Mouse (Mus musculus): ENCODE results near the gene Suv39h1. TPM values are rescaled to one million over a fixed set of nuclear protein-coding genes. Genes with fewer than 3 reads are reported as not detected.
A peak's percentile ranks its signal among the peaks of the same experiment; 100 is the strongest.

Suv39h1 gene
- total and polyA plus RNA-seq, 3 experiments = 104 to 129 (median 122) TPM

GRCm38 (mm10) chrX:8084771-8085259, 10.3 kb upstream of the Suv39h1 start:
- no peak overlapping the region for H3K4me3 ChIP-seq (ENCODE audit: control insufficient read depth in 1 of 2, insufficient read depth in 1 of 2, low read depth in 2 of 2, low read length in 2 of 2)
- peaks cover 0 to 21% of the 10 kb centered on the region in 2 experiments; a peak in 3 of 4 replicates for H3K4me1 ChIP-seq (ENCODE audit: control insufficient read depth in 1 of 2, insufficient read depth in 2 of 2, low read length in 2 of 2)
- peaks cover 15% of the 10 kb centered on the region for H3K79me2 ChIP-seq (ENCODE audit: control insufficient read depth, insufficient read depth, low read length, poor library complexity)
- no peak overlapping the region for H3K9ac ChIP-seq (ENCODE audit: control insufficient read depth, low read depth, low read length, poor library complexity, severe bottlenecking)
- DNase-seq (ENCODE audit: low read depth, low spot score) = no peak
- peaks cover 12 to 21% of the 10 kb centered on the region in 2 experiments for H3K36me3 ChIP-seq (ENCODE audit: control insufficient read depth in 1 of 2, insufficient read depth in 2 of 2, low read length in 2 of 2)
- no peaks in the 10 kb centered on the region for H3K27me3 ChIP-seq (ENCODE audit: control insufficient read depth in 1 of 2, insufficient read depth in 2 of 2, low read length in 2 of 2)
- no peak for TF ChIP-seq GATA1 (IDR thresholded peaks at IDR 0.05; ENCODE audit: low read depth, low read length)
- TF ChIP-seq E2F4 (IDR thresholded peaks at IDR 0.05; ENCODE audit: borderline replicate concordance, low read depth, low read length) = no peak
- no peak for TF ChIP-seq NRF1 (IDR thresholded peaks at IDR 0.05; ENCODE audit: insufficient read depth, low read depth, low read length, poor library complexity, severe bottlenecking)
- no peak for TF ChIP-seq POLR2A (IDR thresholded peaks at IDR 0.05; ENCODE audit: control insufficient read depth in 1 of 2, insufficient read depth in 1 of 2, low read depth in 1 of 2, low read length in 2 of 2, poor library complexity in 1 of 2)
- no peak for TF ChIP-seq CHD1 (IDR thresholded peaks at IDR 0.05; ENCODE audit: low read depth, low read length)
- TF ChIP-seq POLR2AphosphoS2 (IDR thresholded peaks at IDR 0.05; ENCODE audit: low read length) = no peak
- TF ChIP-seq ETS1 (IDR thresholded peaks at IDR 0.05; ENCODE audit: low read depth, low read length) = no peak
- TF ChIP-seq USF2 (IDR thresholded peaks at IDR 0.05; ENCODE audit: borderline replicate concordance in 1 of 2, insufficient read depth in 1 of 2, low read depth in 1 of 2, low read length in 2 of 2) = no peak
- H3K9me3 ChIP-seq (replicated peaks; ENCODE audit: insufficient read depth, low read length) = no peaks in the 10 kb centered on the region
- no peak overlapping the region for H3K27ac ChIP-seq (ENCODE audit: control insufficient read depth, low read depth, low read length)

- Histone ChIP-seq H3K4me3 (ENCODE audit: control insufficient read depth in 1 of 2, insufficient read depth in 1 of 2, low read depth in 2 of 2, low read length in 2 of 2) (peak overlapping the region; percentile 62 to 65), H3K36me3 (ENCODE audit: control insufficient read depth in 1 of 2, insufficient read depth in 2 of 2, low read length in 2 of 2) (peaks cover 9 to 35% of the 10 kb centered on the region in 2 experiments), H3K4me1 (ENCODE audit: control insufficient read depth in 1 of 2, insufficient read depth in 2 of 2, low read length in 2 of 2) (peaks cover 9 to 22% of the 10 kb centered on the region in 2 experiments), H3K79me2 (ENCODE audit: control insufficient read depth, insufficient read depth, low read length, poor library complexity) (peaks cover 38% of the 10 kb centered on the region), H3K27me3 (ENCODE audit: control insufficient read depth in 1 of 2, insufficient read depth in 2 of 2, low read length in 2 of 2) (no peaks in the 10 kb centered on the region), H3K9ac (ENCODE audit: control insufficient read depth, low read depth, low read length, poor library complexity, severe bottlenecking) (peak overlapping the region; percentile 73), H3K9me3 (replicated peaks; ENCODE audit: insufficient read depth, low read length) (no peaks in the 10 kb centered on the region), H3K27ac (ENCODE audit: control insufficient read depth, low read depth, low read length) (peak overlapping the region; percentile 67)
- no peak for DNase-seq (ENCODE audit: low read depth, low spot score)
- 0 out of 2 replicates have a peak, but pooled peaks have one; percentile 4 for TF ChIP-seq MAX (IDR thresholded peaks at IDR 0.05; ENCODE audit: low read length)
- no peak for TF ChIP-seq CHD2 (IDR thresholded peaks at IDR 0.05; ENCODE audit: low read length)
Measured at GRCm38 (mm10) chrX:8075104-8075503, 544 bp upstream of the Suv39h1 start.

DNA sequence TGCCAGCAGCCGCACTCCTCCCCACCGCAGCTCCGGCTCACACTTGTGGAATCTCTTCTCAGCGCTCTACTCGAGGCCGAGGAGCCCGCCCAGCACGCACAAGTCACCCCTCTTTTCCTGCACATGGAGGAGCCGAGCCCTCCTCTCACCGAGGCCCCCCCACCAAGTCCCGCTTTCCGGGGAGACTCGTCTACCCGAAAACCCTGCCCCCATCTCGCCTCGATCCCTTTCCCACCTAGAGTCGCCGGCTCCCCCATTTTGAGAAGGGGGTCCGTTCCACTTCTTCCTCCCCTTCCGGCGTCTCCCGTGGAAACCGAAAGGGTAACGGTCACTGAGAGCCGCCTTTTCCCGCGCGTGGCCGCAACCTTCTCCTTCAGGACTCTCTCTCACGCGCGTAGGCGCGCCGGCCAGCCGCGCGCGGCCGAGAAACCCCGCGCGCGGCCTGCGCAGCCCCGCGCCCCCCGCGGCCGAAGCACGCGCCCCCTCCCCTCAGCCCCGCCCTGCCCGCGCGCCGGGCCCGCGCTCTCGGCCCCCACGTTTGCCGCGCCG, 605 bp downstream of the Suv39h1 start:
- DNase-seq (ENCODE audit: low read depth, low spot score) = peak; percentile 74
- no peaks in the 10 kb centered on the region for H3K9me3 ChIP-seq (replicated peaks; ENCODE audit: insufficient read depth, low read length)
- peak overlapping the region; percentile 88 for H3K27ac ChIP-seq (ENCODE audit: control insufficient read depth, low read depth, low read length)
- H3K79me2 ChIP-seq (ENCODE audit: control insufficient read depth, insufficient read depth, low read length, poor library complexity) = peaks cover 40% of the 10 kb centered on the region
- H3K9ac ChIP-seq (ENCODE audit: control insufficient read depth, low read depth, low read length, poor library complexity, severe bottlenecking) = peak overlapping the region; percentile 98
- H3K4me1 ChIP-seq (ENCODE audit: control insufficient read depth in 1 of 2, insufficient read depth in 2 of 2, low read length in 2 of 2) = peaks cover 14 to 24% of the 10 kb centered on the region in 2 experiments
- H3K27me3 ChIP-seq (ENCODE audit: control insufficient read depth in 1 of 2, insufficient read depth in 2 of 2, low read length in 2 of 2) = no peaks in the 10 kb centered on the region
- peak overlapping the region; percentile 82 to 98 for H3K4me3 ChIP-seq (ENCODE audit: control insufficient read depth in 1 of 2, insufficient read depth in 1 of 2, low read depth in 2 of 2, low read length in 2 of 2)
- peaks cover 15 to 46% of the 10 kb centered on the region in 2 experiments for H3K36me3 ChIP-seq (ENCODE audit: control insufficient read depth in 1 of 2, insufficient read depth in 2 of 2, low read length in 2 of 2)
- TF ChIP-seq ETS1 (IDR thresholded peaks at IDR 0.05; ENCODE audit: low read depth, low read length) (no peak), EP300 (IDR thresholded peaks at IDR 0.05; ENCODE audit: low read depth in 1 of 2, low read length in 2 of 2) (no peak), POLR2A (IDR thresholded peaks at IDR 0.05; ENCODE audit: control insufficient read depth in 1 of 2, insufficient read depth in 1 of 2, low read depth in 1 of 2, low read length in 2 of 2, poor library complexity in 1 of 2) (no peak), USF2 (IDR thresholded peaks at IDR 0.05; ENCODE audit: borderline replicate concordance in 1 of 2, insufficient read depth in 1 of 2, low read depth in 1 of 2, low read length in 2 of 2) (no peak), TCF12 (IDR thresholded peaks at IDR 0.05; ENCODE audit: low read depth, low read length) (no peak), RAD21 (IDR thresholded peaks at IDR 0.05; ENCODE audit: low read depth, low read length) (no peak), CHD1 (IDR thresholded peaks at IDR 0.05; ENCODE audit: low read depth, low read length) (0 out of 2 replicates have a peak, but pooled peaks have one; percentile 81), MXI1 (IDR thresholded peaks at IDR 0.05; ENCODE audit: low read depth, low read length) (peak; percentile 68), BHLHE40 (IDR thresholded peaks at IDR 0.05; ENCODE audit: borderline replicate concordance, low read depth, low read length) (no peak), MAZ (IDR thresholded peaks at IDR 0.05; ENCODE audit: low read depth, low read length) (0 out of 2 replicates have a peak, but pooled peaks have one; percentile 17), ZKSCAN1 (IDR thresholded peaks at IDR 0.05; ENCODE audit: low read depth, low read length) (no peak), JUND (IDR thresholded peaks at IDR 0.05; ENCODE audit: low read depth, low read length) (no peak), GATA1 (IDR thresholded peaks at IDR 0.05; ENCODE audit: low read depth, low read length) (no peak), NRF1 (IDR thresholded peaks at IDR 0.05; ENCODE audit: insufficient read depth, low read depth, low read length, poor library complexity, severe bottlenecking) (no peak), TAL1 (IDR thresholded peaks at IDR 0.05; ENCODE audit: low read length) (no peak), SIN3A (IDR thresholded peaks at IDR 0.05; ENCODE audit: low read length) (peak; percentile 49; the same call in 1 of the 2 replicates), CTCF (IDR thresholded peaks at IDR 0.05 in 2 of 3, conservative IDR thresholded peaks at IDR 0.05 in 1 of 3; ENCODE audit: control insufficient read depth in 1 of 3, insufficient read depth in 1 of 3, low read depth in 2 of 3, low read length in 3 of 3, poor library complexity in 1 of 3, severe bottlenecking in 1 of 3) (no peak), POLR2AphosphoS5 (IDR thresholded peaks at IDR 0.05; ENCODE audit: borderline replicate concordance, low read depth, low read length) (no peak), KAT2A (conservative IDR thresholded peaks at IDR 0.05; ENCODE audit: low read depth, low read length) (no peak)

Measured in MEL (cell line).